Mouse (Mus musculus): ENCODE data around the gene Tspan4.

DNA sequence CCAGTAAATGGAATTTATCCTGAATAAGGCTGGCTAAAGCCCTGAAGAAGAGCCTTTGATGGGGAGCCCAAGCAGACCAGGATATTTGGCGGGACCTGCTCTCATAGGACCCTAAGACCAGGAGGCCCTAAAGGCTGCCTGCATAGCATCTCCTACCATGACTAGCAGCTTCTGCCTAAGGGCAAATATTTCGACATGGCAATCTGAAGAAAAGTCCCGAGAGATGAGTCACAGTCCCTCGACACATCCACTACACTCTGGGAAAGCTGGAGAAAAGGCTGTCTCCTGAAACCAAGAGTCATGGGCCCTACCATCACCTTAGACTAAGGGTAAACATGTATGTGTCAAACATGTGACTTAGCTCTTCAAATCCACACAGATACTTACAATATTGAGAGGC lies 49.2 kb downstream of the Tspan4 start:
- TF ChIP-seq NANOG (IDR thresholded peaks at IDR 0.05; ENCODE audit: borderline replicate concordance, low read length) (no peak), CTCF (conservative IDR thresholded peaks at IDR 0.05; ENCODE audit: low read length) (no peak), POU5F1 (IDR thresholded peaks at IDR 0.05; ENCODE audit: borderline replicate concordance, low read length) (no peak)

Measured in E14TG2a.4 (cell line).